ENCODE assay signal across 9 mouse cellular contexts in genomic region chr10:53462449-53463308, GRCm38 (mm10).
A peak's percentile ranks its signal among the peaks of the same experiment; 100 is the strongest.
DNase-seq lines count a peak whose midpoint lies in the region; ATAC-seq and TF ChIP-seq lines count a peak whose summit lies in the region.
"Had no signal": no experiment of that assay in that cellular context is flagged by ENCODE, and none has a peak within 500 bp of the region (broad histone marks: within the 10 kb centered on the region; RNA-seq: fewer than 3 reads in every experiment).

No protein-coding gene starts in this region.

- H3K27me3 ChIP-seq in kidney, adult 2 months (replicated peaks; ENCODE audit: control insufficient read depth, insufficient read depth, low read length) = no peaks in the 10 kb centered on the region
- H3K27me3 ChIP-seq in forebrain, postnatal 0 days (ENCODE audit: insufficient read depth, low read length) = no peaks in the 10 kb centered on the region
- no peaks in the 10 kb centered on the region for H3K27me3 ChIP-seq in hindbrain, embryonic 11.5 days (ENCODE audit: control insufficient read depth, insufficient read depth, low read length)
- no peaks in the 10 kb centered on the region for H3K27me3 ChIP-seq in neural tube, embryonic 12.5 days (replicated peaks)
- H3K27me3 ChIP-seq: limb, embryonic 15.5 days had no signal

- peak overlapping the region; percentile 19 for H3K9ac ChIP-seq in forebrain, postnatal 0 days
- H3K9ac ChIP-seq in hindbrain, embryonic 11.5 days (ENCODE audit: low read depth, low read length) = peak overlapping the region; percentile 52
- peak overlapping the region; percentile 5; the same call in 1 of the 2 replicates for H3K9ac ChIP-seq in neural tube, embryonic 12.5 days
- H3K9ac ChIP-seq: limb, embryonic 15.5 days had no signal

- no peaks in the 10 kb centered on the region for H3K36me3 ChIP-seq in kidney, adult 2 months (ENCODE audit: control insufficient read depth, insufficient read depth, low read length)
- no peaks in the 10 kb centered on the region for H3K36me3 ChIP-seq in forebrain, postnatal 0 days (ENCODE audit: insufficient read depth)
- no peaks in the 10 kb centered on the region for H3K36me3 ChIP-seq in hindbrain, embryonic 11.5 days (ENCODE audit: control insufficient read depth, insufficient read depth, low read length)
- no peaks in the 10 kb centered on the region for H3K36me3 ChIP-seq in neural tube, embryonic 12.5 days
- H3K36me3 ChIP-seq: limb, embryonic 15.5 days had no signal

- no peak for TF ChIP-seq CTCF in kidney, adult 2 months (conservative IDR thresholded peaks at IDR 0.05; ENCODE audit: insufficient read depth, insufficient read length, low read depth, low read length)
- no peak for TF ChIP-seq CTCF in forebrain, postnatal 0 days (IDR thresholded peaks at IDR 0.05; ENCODE audit: low read depth)

- 47% methylated on average over 15 of the region's 15 CpGs for WGBS in kidney, adult 2 months
- WGBS in forebrain, postnatal 0 days = 18% methylated on average over 15 of the region's 15 CpGs
- 22% methylated on average over 15 of the region's 15 CpGs for WGBS in hindbrain, embryonic 11.5 days
- WGBS in neural tube, embryonic 12.5 days = 24% methylated on average over 15 of the region's 15 CpGs

- TF ChIP-seq POLR2A in kidney, adult 2 months (IDR thresholded peaks at IDR 0.05; ENCODE audit: low read depth, low read length) = no peak

- H3K4me3 ChIP-seq in kidney, adult 2 months (ENCODE audit: insufficient read depth, low read depth, low read length) = no peak overlapping the region
- H3K4me3 ChIP-seq in forebrain, postnatal 0 days (ENCODE audit: low read depth, low read length) = peak overlapping the region; percentile 17
- H3K4me3 ChIP-seq in hindbrain, embryonic 11.5 days (ENCODE audit: low read depth, low read length) = no peak overlapping the region
- H3K4me3 ChIP-seq in neural tube, embryonic 12.5 days = no peak overlapping the region
- H3K4me3 ChIP-seq: limb, embryonic 15.5 days had no signal

- H3K9me3 ChIP-seq in forebrain, postnatal 0 days (ENCODE audit: low read length) = no peaks in the 10 kb centered on the region
- H3K9me3 ChIP-seq in hindbrain, embryonic 11.5 days (ENCODE audit: control insufficient read depth, low read length) = no peaks in the 10 kb centered on the region
- H3K9me3 ChIP-seq in neural tube, embryonic 12.5 days = no peaks in the 10 kb centered on the region
- H3K9me3 ChIP-seq: limb, embryonic 15.5 days had no signal

- H3K4me2 ChIP-seq in forebrain, postnatal 0 days (ENCODE audit: low read depth) = peak overlapping the region; percentile 32
- peak overlapping the region; percentile 26 for H3K4me2 ChIP-seq in hindbrain, embryonic 11.5 days (replicated peaks; ENCODE audit: low read depth, low read length)
- H3K4me2 ChIP-seq in neural tube, embryonic 12.5 days (replicated peaks) = peak overlapping the region; percentile 42
- H3K4me2 ChIP-seq: limb, embryonic 15.5 days had no signal

- DNase-seq in kidney, adult 2 months = peak; percentile 31
- DNase-seq in kidney, adult 11 months = no peak
- peak; percentile 57 for DNase-seq in forebrain, postnatal 0 days
- DNase-seq in hindbrain, embryonic 11.5 days (ENCODE audit: low spot score) = peak; percentile 41
- DNase-seq in layer of hippocampus, postnatal 10 days (ENCODE audit: low spot score in 2 of 2) = no peak
- no peak for DNase-seq in layer of hippocampus, adult 11-12 months (ENCODE audit: low spot score)
- no peak for DNase-seq in cerebellum, postnatal 25 days

- 0 out of 2 replicates have a peak, but pooled peaks cover 2% of the 10 kb centered on the region for H3K4me1 ChIP-seq in kidney, adult 2 months (ENCODE audit: control insufficient read depth, insufficient read depth, low read length)
- H3K4me1 ChIP-seq in forebrain, postnatal 0 days (ENCODE audit: insufficient read depth) = peaks cover 10% of the 10 kb centered on the region; the same call in 1 of the 2 replicates
- H3K4me1 ChIP-seq in hindbrain, embryonic 11.5 days (replicated peaks; ENCODE audit: control insufficient read depth, insufficient read depth, low read length) = peaks cover 4% of the 10 kb centered on the region; the same call in 1 of the 2 replicates
- peaks cover 12% of the 10 kb centered on the region; the same call in 1 of the 2 replicates for H3K4me1 ChIP-seq in neural tube, embryonic 12.5 days

- peak; percentile 92 for ATAC-seq in forebrain, postnatal 0 days
- peak; percentile 71 for ATAC-seq in hindbrain, embryonic 11.5 days (ENCODE audit: low FRiP score)
- ATAC-seq in neural tube, embryonic 12.5 days (ENCODE audit: low FRiP score, low read depth) = peak; percentile 66

- H3K27ac ChIP-seq in kidney, adult 2 months (ENCODE audit: insufficient read depth, low read depth, low read length) = 0 out of 2 replicates have a peak overlapping the region, but pooled peaks have one; percentile 15
- H3K27ac ChIP-seq in forebrain, postnatal 0 days (ENCODE audit: low read depth, low read length) = peak overlapping the region; percentile 62
- H3K27ac ChIP-seq in hindbrain, embryonic 11.5 days (ENCODE audit: low read depth, low read length) = no peak overlapping the region
- H3K27ac ChIP-seq in neural tube, embryonic 12.5 days = no peak overlapping the region
- H3K27ac ChIP-seq: limb, embryonic 15.5 days had no signal

Comparison
In these comparisons a context has a peak if more than half of its experiments do, and no peak if none do; other contexts are left out.
1. DNase-seq: peak in kidney, adult 2 months (single experiment), forebrain, postnatal 0 days (single experiment) and hindbrain, embryonic 11.5 days (single experiment); none in kidney, adult 11 months (single experiment), layer of hippocampus, postnatal 10 days (0 of 2), layer of hippocampus, adult 11-12 months (single experiment) and cerebellum, postnatal 25 days (0 of 2).
2. H3K27ac ChIP-seq: peak in kidney, adult 2 months (single experiment) and forebrain, postnatal 0 days (single experiment); none in hindbrain, embryonic 11.5 days (single experiment) and neural tube, embryonic 12.5 days (single experiment).
3. Peak in every context shown above with its lines, with median percentiles within 50 percentile points of each other: ATAC-seq, H3K4me2 ChIP-seq and H3K9ac ChIP-seq.